Mouse (Mus musculus): ENCODE data around the gene Dnal4. TPM values are rescaled to one million over a fixed set of nuclear protein-coding genes. Genes with fewer than 3 reads are reported as not detected.
A peak's percentile ranks its signal among the peaks of the same experiment; 100 is the strongest.

Dnal4 gene
- polyA plus RNA-seq, 1 experiment = 15.7 TPM

- no peak for TF ChIP-seq CTCF (IDR thresholded peaks at IDR 0.05; ENCODE audit: low read depth, low read length)
- no peak for TF ChIP-seq POLR2A (IDR thresholded peaks at IDR 0.05; ENCODE audit: insufficient read depth, low read length)
- TF ChIP-seq EP300 (IDR thresholded peaks at IDR 0.05; ENCODE audit: insufficient read depth, low read depth, low read length) = no peak
- Histone ChIP-seq H3K9ac (ENCODE audit: low read depth, poor library complexity, severe bottlenecking) (no peak overlapping the region), H3K27me3 (ENCODE audit: control insufficient read depth, insufficient read depth, low read length, poor library complexity, severe bottlenecking) (no peaks in the 10 kb centered on the region), H3K36me3 (ENCODE audit: control insufficient read depth, insufficient read depth, low read length, poor library complexity, severe bottlenecking) (no peaks in the 10 kb centered on the region), H3K27ac (ENCODE audit: insufficient read depth, low read length) (no peak overlapping the region), H3K4me1 (ENCODE audit: control insufficient read depth, insufficient read depth, low read length) (no peaks in the 10 kb centered on the region), H3K4me3 (ENCODE audit: low read depth, low read length) (no peak overlapping the region), H3K9me3 (replicated peaks; ENCODE audit: control insufficient read depth, insufficient read depth, low read length, poor library complexity, severe bottlenecking) (no peaks in the 10 kb centered on the region)
These were observed 12.5 kb upstream of the Dnal4 start for GRCm38 (mm10) chr15:79790111-79790510.

- TF ChIP-seq EP300 (IDR thresholded peaks at IDR 0.05; ENCODE audit: insufficient read depth, low read depth, low read length) = no peak
- Histone ChIP-seq H3K27me3 (ENCODE audit: control insufficient read depth, insufficient read depth, low read length, poor library complexity, severe bottlenecking) (no peaks in the 10 kb centered on the region), H3K4me3 (ENCODE audit: low read depth, low read length) (no peak overlapping the region), H3K9ac (ENCODE audit: low read depth, poor library complexity, severe bottlenecking) (no peak overlapping the region), H3K27ac (ENCODE audit: insufficient read depth, low read length) (no peak overlapping the region), H3K36me3 (ENCODE audit: control insufficient read depth, insufficient read depth, low read length, poor library complexity, severe bottlenecking) (no peaks in the 10 kb centered on the region), H3K9me3 (replicated peaks; ENCODE audit: control insufficient read depth, insufficient read depth, low read length, poor library complexity, severe bottlenecking) (no peaks in the 10 kb centered on the region), H3K4me1 (ENCODE audit: control insufficient read depth, insufficient read depth, low read length) (no peaks in the 10 kb centered on the region)
These were observed 10.2 kb upstream of the Dnal4 start for GRCm38 (mm10) chr15:79787815-79788214.

GRCm38 (mm10) chr15:79785056-79785455, 7.4 kb upstream of the Dnal4 start:
- H3K9ac ChIP-seq (ENCODE audit: low read depth, poor library complexity, severe bottlenecking) = no peak overlapping the region
- no peaks in the 10 kb centered on the region for H3K36me3 ChIP-seq (ENCODE audit: control insufficient read depth, insufficient read depth, low read length, poor library complexity, severe bottlenecking)
- H3K27me3 ChIP-seq (ENCODE audit: control insufficient read depth, insufficient read depth, low read length, poor library complexity, severe bottlenecking) = no peaks in the 10 kb centered on the region
- no peaks in the 10 kb centered on the region for H3K4me1 ChIP-seq (ENCODE audit: control insufficient read depth, insufficient read depth, low read length)
- no peak overlapping the region for H3K27ac ChIP-seq (ENCODE audit: insufficient read depth, low read length)
- no peaks in the 10 kb centered on the region for H3K9me3 ChIP-seq (replicated peaks; ENCODE audit: control insufficient read depth, insufficient read depth, low read length, poor library complexity, severe bottlenecking)
- no peak for TF ChIP-seq CTCF (IDR thresholded peaks at IDR 0.05; ENCODE audit: low read depth, low read length)
- TF ChIP-seq EP300 (IDR thresholded peaks at IDR 0.05; ENCODE audit: insufficient read depth, low read depth, low read length) = no peak
- TF ChIP-seq POLR2A (IDR thresholded peaks at IDR 0.05; ENCODE audit: insufficient read depth, low read length) = no peak
- H3K4me3 ChIP-seq (ENCODE audit: low read depth, low read length) = no peak overlapping the region

- no peaks in the 10 kb centered on the region for H3K9me3 ChIP-seq (replicated peaks; ENCODE audit: control insufficient read depth, insufficient read depth, low read length, poor library complexity, severe bottlenecking)
- no peaks in the 10 kb centered on the region for H3K4me1 ChIP-seq (ENCODE audit: control insufficient read depth, insufficient read depth, low read length)
- no peak overlapping the region for H3K27ac ChIP-seq (ENCODE audit: insufficient read depth, low read length)
- TF ChIP-seq EP300 (IDR thresholded peaks at IDR 0.05; ENCODE audit: insufficient read depth, low read depth, low read length) (no peak), CTCF (IDR thresholded peaks at IDR 0.05; ENCODE audit: low read depth, low read length) (no peak), POLR2A (IDR thresholded peaks at IDR 0.05; ENCODE audit: insufficient read depth, low read length) (no peak)
- no peaks in the 10 kb centered on the region for H3K36me3 ChIP-seq (ENCODE audit: control insufficient read depth, insufficient read depth, low read length, poor library complexity, severe bottlenecking)
- H3K4me3 ChIP-seq (ENCODE audit: low read depth, low read length) = no peak overlapping the region
- H3K9ac ChIP-seq (ENCODE audit: low read depth, poor library complexity, severe bottlenecking) = no peak overlapping the region
- no peaks in the 10 kb centered on the region for H3K27me3 ChIP-seq (ENCODE audit: control insufficient read depth, insufficient read depth, low read length, poor library complexity, severe bottlenecking)
These were observed 2.0 kb downstream of the Dnal4 start for GRCm38 (mm10) chr15:79775662-79776061.

- Histone ChIP-seq H3K36me3 (ENCODE audit: control insufficient read depth, insufficient read depth, low read length, poor library complexity, severe bottlenecking) (no peaks in the 10 kb centered on the region), H3K9me3 (replicated peaks; ENCODE audit: control insufficient read depth, insufficient read depth, low read length, poor library complexity, severe bottlenecking) (no peaks in the 10 kb centered on the region), H3K4me1 (ENCODE audit: control insufficient read depth, insufficient read depth, low read length) (no peaks in the 10 kb centered on the region), H3K27ac (ENCODE audit: insufficient read depth, low read length) (no peak overlapping the region), H3K27me3 (ENCODE audit: control insufficient read depth, insufficient read depth, low read length, poor library complexity, severe bottlenecking) (no peaks in the 10 kb centered on the region), H3K4me3 (ENCODE audit: low read depth, low read length) (peak overlapping the region; percentile 87), H3K9ac (ENCODE audit: low read depth, poor library complexity, severe bottlenecking) (peak overlapping the region; percentile 34)
- TF ChIP-seq POLR2A (IDR thresholded peaks at IDR 0.05; ENCODE audit: insufficient read depth, low read length) = peak; percentile 47
- no peak for TF ChIP-seq CTCF (IDR thresholded peaks at IDR 0.05; ENCODE audit: low read depth, low read length)
These were observed 3.3 kb downstream of the Dnal4 start for GRCm38 (mm10) chr15:79774117-79775027.

DNA sequence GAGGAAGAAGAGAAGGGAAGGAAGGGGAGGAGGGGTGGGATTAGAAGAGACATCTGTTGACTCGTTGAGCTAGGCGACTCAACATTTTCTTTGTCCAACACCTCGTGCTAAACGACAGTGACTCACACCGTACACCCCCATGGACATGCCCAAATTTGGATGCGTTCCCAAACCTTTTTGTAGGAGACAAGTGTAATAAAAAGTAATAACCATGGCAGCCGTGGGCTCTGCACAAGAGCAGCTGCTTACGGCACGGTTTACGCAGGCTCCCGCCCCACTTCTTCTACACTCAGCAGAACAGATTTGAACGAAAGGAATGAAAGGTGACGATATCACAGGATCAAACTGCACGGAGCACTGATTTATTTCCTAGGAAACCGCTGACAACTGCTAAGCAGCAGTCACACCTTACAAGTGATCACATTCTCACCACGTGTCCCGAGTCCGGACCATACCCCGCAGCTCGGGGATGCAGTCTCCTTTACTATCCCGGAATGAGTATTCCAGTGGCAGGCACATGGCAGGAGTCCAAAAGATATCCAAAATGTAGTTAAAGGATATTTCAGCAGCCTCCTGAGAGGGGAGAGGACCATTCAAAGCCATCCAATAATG, 6.9 kb downstream of the Dnal4 start:
- no peak overlapping the region for H3K27ac ChIP-seq (ENCODE audit: insufficient read depth, low read length)
- H3K9ac ChIP-seq (ENCODE audit: low read depth, poor library complexity, severe bottlenecking) = no peak overlapping the region
- no peak overlapping the region for H3K4me3 ChIP-seq (ENCODE audit: low read depth, low read length)
- H3K36me3 ChIP-seq (ENCODE audit: control insufficient read depth, insufficient read depth, low read length, poor library complexity, severe bottlenecking) = no peaks in the 10 kb centered on the region
- H3K27me3 ChIP-seq (ENCODE audit: control insufficient read depth, insufficient read depth, low read length, poor library complexity, severe bottlenecking) = no peaks in the 10 kb centered on the region
- no peaks in the 10 kb centered on the region for H3K9me3 ChIP-seq (replicated peaks; ENCODE audit: control insufficient read depth, insufficient read depth, low read length, poor library complexity, severe bottlenecking)
- no peak for TF ChIP-seq CTCF (IDR thresholded peaks at IDR 0.05; ENCODE audit: low read depth, low read length)
- no peak for TF ChIP-seq POLR2A (IDR thresholded peaks at IDR 0.05; ENCODE audit: insufficient read depth, low read length)
- no peaks in the 10 kb centered on the region for H3K4me1 ChIP-seq (ENCODE audit: control insufficient read depth, insufficient read depth, low read length)

Data from ES-Bruce4 (cell line).